Mouse (Mus musculus) leukemia stem cell, adult 10-12 weeks (primary cell): Measurements from ENCODE around the gene Btn1a1. TPM values are rescaled to one million over a fixed set of nuclear protein-coding genes. Genes with fewer than 3 reads are reported as not detected.

Experiments used
- polyA plus RNA-seq: library from polyadenylated mRNA; stranded (reverse); fragments of >175 nt; gene quantifications from 2 replicates; pipeline ENCODE4 v1.2.3, GENCODE M21; 2012; ENCODE audit warnings: low replicate concordance

The Btn1a1 gene
- 0.12 and 0.15 TPM in 2 replicates for polyA plus RNA-seq

GRCm38 (mm10) chr13:23465600-23466109 lies at the start of gene Btn1a1:
TSS of gene Btn1a1 (minus strand) at chr13:23465901.

GRCm38 (mm10) chr13:23488400-23489322 lies 23.0 kb upstream of the Btn1a1 start, which contains the start of gene Btn2a2:
TSS of gene Btn2a2 (minus strand) at chr13:23488857.

GRCm38 (mm10) chr13:23423286-23424051 lies 42.2 kb downstream of the Btn1a1 start, which contains the start of gene Abt1:
TSS of gene Abt1 (minus strand) at chr13:23423866.

Other genes with a start within 250 kb of the Btn1a1 start
- gene Vmn1r222, start 230.0 kb downstream of the Btn1a1 start, polyA plus RNA-seq = not detected in 2 replicates
- gene Vmn1r223, start 218.8 kb downstream of the Btn1a1 start, polyA plus RNA-seq = 0.03 TPM in 1 of 2 replicates, not detected in the other
- gene Zfp322a, start 96.7 kb downstream of the Btn1a1 start, polyA plus RNA-seq = 0.23 and 1.0 TPM in 2 replicates
- 4.0 and 4.7 TPM in 2 replicates for gene Abt1, start 42.0 kb downstream of the Btn1a1 start, polyA plus RNA-seq
- gene Btn2a2, start 23.0 kb upstream of the Btn1a1 start, polyA plus RNA-seq = not detected in 2 replicates
- gene Hist1h4h, start 65.1 kb upstream of the Btn1a1 start, polyA plus RNA-seq = 22.4 and 24.1 TPM in 2 replicates
- 1,274 and 2,101 TPM in 2 replicates for gene Hist1h2af, start 68.0 kb upstream of the Btn1a1 start, polyA plus RNA-seq
- 9.7 and 27.2 TPM in 2 replicates for gene Hist1h3g, start 69.5 kb upstream of the Btn1a1 start, polyA plus RNA-seq
- gene Hist1h2bh, start 77.5 kb upstream of the Btn1a1 start, polyA plus RNA-seq = 2.6 and 2.9 TPM in 2 replicates
- gene Hist1h3f, start 78.2 kb upstream of the Btn1a1 start, polyA plus RNA-seq = 7.8 and 13.9 TPM in 2 replicates
- 39.6 and 48.6 TPM in 2 replicates for gene Hist1h4f, start 85.7 kb upstream of the Btn1a1 start, polyA plus RNA-seq
- gene Hist1h1d, start 87.4 kb upstream of the Btn1a1 start, polyA plus RNA-seq = 0.89 and 1.4 TPM in 2 replicates
- 12.2 and 20.5 TPM in 2 replicates for gene Hist1h3e, start 96.5 kb upstream of the Btn1a1 start, polyA plus RNA-seq
- gene Hist1h2ae, start 105.3 kb upstream of the Btn1a1 start, polyA plus RNA-seq = 20.4 and 37.8 TPM in 2 replicates
- 19.7 and 30.7 TPM in 2 replicates for gene Hist1h2bg, start 105.5 kb upstream of the Btn1a1 start, polyA plus RNA-seq
- gene Hist1h2bf, start 108.3 kb upstream of the Btn1a1 start, polyA plus RNA-seq = 15.2 and 20.1 TPM in 2 replicates
- gene Hist1h2ad, start 108.5 kb upstream of the Btn1a1 start, polyA plus RNA-seq = 1.2 and 1.8 TPM in 2 replicates
- 1.1 and 5.4 TPM in 2 replicates for gene Hist1h3d, start 109.9 kb upstream of the Btn1a1 start, polyA plus RNA-seq
- gene Hist1h4d, start 115.7 kb upstream of the Btn1a1 start, polyA plus RNA-seq = 21.9 and 50.4 TPM in 2 replicates
- 1.7 and 2.0 TPM in 2 replicates for gene Hist1h2be, start 155.2 kb upstream of the Btn1a1 start, polyA plus RNA-seq
- 6.8 and 18.7 TPM in 2 replicates for gene Hist1h1e, start 156.7 kb upstream of the Btn1a1 start, polyA plus RNA-seq
- 1.7 and 2.0 TPM in 2 replicates for gene Hist1h2ac, start 218.0 kb upstream of the Btn1a1 start, polyA plus RNA-seq
- 3.1 and 3.3 TPM in 2 replicates for gene Hist1h2bc, start 218.3 kb upstream of the Btn1a1 start, polyA plus RNA-seq
- gene Hist1h1t, start 229.9 kb upstream of the Btn1a1 start, polyA plus RNA-seq = not detected in 2 replicates
- 3.9 and 4.0 TPM in 2 replicates for gene Hist1h4c, start 232.6 kb upstream of the Btn1a1 start, polyA plus RNA-seq
- 5.0 and 7.1 TPM in 2 replicates for gene Hfe, start 245.0 kb upstream of the Btn1a1 start, polyA plus RNA-seq